Mouse (Mus musculus) layer of hippocampus, adult 2 months (tissue): Measurements from ENCODE around the gene Wdr73. TPM values are rescaled to one million over a fixed set of nuclear protein-coding genes. Genes with fewer than 3 reads are reported as not detected.

ENCODE experiments used
- DNase-seq, 2 experiments: peaks; one replicate each; pipeline ENCODE4 v3.0.0; 2022; ENCODE audit warnings: low spot score in 2 of 2
- H3K27ac ChIP-seq: fragments of 200-600 bp; 2 replicates; pipeline ENCODE4 v1.8.1; 2022
- H3K4me3 ChIP-seq: fragments of 200-600 bp; 2 replicates; pipeline ENCODE4 v1.8.1; 2022; ENCODE audit warnings: mild to moderate bottlenecking
- CTCF ChIP-seq: fragments of 200-600 bp; conservative IDR thresholded peaks from 2 replicates; pipeline ENCODE4 v1.8.1; 2022; ENCODE audit warnings: antibody characterized with exemption, mild to moderate bottlenecking, moderate library complexity
- total RNA-seq, 2 experiments: library from RNA; stranded (reverse); gene quantifications; 2 replicates each; pipeline ENCODE4 v1.2.3; 2021

Gene Wdr73
- total RNA-seq, 2 experiments from 2014 or later: 31.2 to 33.3 TPM

GRCm38 (mm10) chr7:80860729-80861274 lies 40.3 kb downstream of the Wdr73 start, which contains the start of gene Zscan2:
Zscan2 (plus strand) TSS chr7:80860920.
- peak within 1 kb of the TSS; percentile 64 for H3K4me3 ChIP-seq
- no peak for TF ChIP-seq CTCF
- peak; percentile 79 to 93 for DNase-seq
- peak within 1 kb of the TSS; percentile 87 for H3K27ac ChIP-seq

GRCm38 (mm10) chr7:80860227-80860626 lies 40.8 kb downstream of the Wdr73 start:
- TF ChIP-seq CTCF: no peak
- peak overlapping the region; percentile 64 for H3K4me3 ChIP-seq
- DNase-seq: peak in 1 of 2 experiments; percentile 39
- peak overlapping the region; percentile 87; the same call in 1 of the 2 replicates for H3K27ac ChIP-seq

GRCm38 (mm10) chr7:80857181-80857580 lies 43.9 kb downstream of the Wdr73 start:
- DNase-seq: peak; percentile 69 to 80
- no peak overlapping the region for H3K4me3 ChIP-seq
- peak; percentile 95 for TF ChIP-seq CTCF
- no peak overlapping the region for H3K27ac ChIP-seq

GRCm38 (mm10) chr7:80855316-80855715 lies 45.8 kb downstream of the Wdr73 start:
- DNase-seq: peak in 1 of 2 experiments; percentile 47
- peak overlapping the region; percentile 56; the same call in 1 of the 2 replicates for H3K27ac ChIP-seq
- no peak for TF ChIP-seq CTCF
- H3K4me3 ChIP-seq: no peak overlapping the region

- H3K27ac ChIP-seq: no peak overlapping the region
- no peak for DNase-seq
- TF ChIP-seq CTCF: peak; percentile 61
- no peak overlapping the region for H3K4me3 ChIP-seq
Measured at GRCm38 (mm10) chr7:80853218-80853617, 47.9 kb downstream of the Wdr73 start.

- no peak overlapping the region for H3K27ac ChIP-seq
- no peak overlapping the region for H3K4me3 ChIP-seq
- no peak for DNase-seq
- TF ChIP-seq CTCF: no peak
Measured at GRCm38 (mm10) chr7:80850520-80850919, 50.5 kb downstream of the Wdr73 start.

GRCm38 (mm10) chr7:80849710-80850109 lies 51.4 kb downstream of the Wdr73 start:
- TF ChIP-seq CTCF: peak; percentile 99
- DNase-seq: peak; percentile 49 to 57
- no peak overlapping the region for H3K4me3 ChIP-seq
- H3K27ac ChIP-seq: no peak overlapping the region

- Histone ChIP-seq H3K27ac (no peak overlapping the region), H3K4me3 (no peak overlapping the region)
- no peak for DNase-seq
- no peak for TF ChIP-seq CTCF
Measured at GRCm38 (mm10) chr7:80849267-80849666, 51.8 kb downstream of the Wdr73 start.

- Histone ChIP-seq H3K27ac (no peak overlapping the region), H3K4me3 (no peak overlapping the region)
- no peak for TF ChIP-seq CTCF
- no peak for DNase-seq
Measured at GRCm38 (mm10) chr7:80846709-80847108, 54.4 kb downstream of the Wdr73 start.

GRCm38 (mm10) chr7:80846280-80846678 lies 54.8 kb downstream of the Wdr73 start:
- Histone ChIP-seq H3K4me3 (no peak overlapping the region), H3K27ac (no peak overlapping the region)
- no peak for DNase-seq
- no peak for TF ChIP-seq CTCF

GRCm38 (mm10) chr7:80845621-80846279 lies 55.3 kb downstream of the Wdr73 start:
- Histone ChIP-seq H3K27ac (no peak overlapping the region), H3K4me3 (no peak overlapping the region)
- DNase-seq: no peak
- TF ChIP-seq CTCF: no peak

- Histone ChIP-seq H3K27ac (no peak overlapping the region), H3K4me3 (no peak overlapping the region)
- no peak for DNase-seq
- no peak for TF ChIP-seq CTCF
Measured at GRCm38 (mm10) chr7:80844691-80845090, 56.4 kb downstream of the Wdr73 start.

GRCm38 (mm10) chr7:80843910-80844640 lies 57.0 kb downstream of the Wdr73 start:
- TF ChIP-seq CTCF: no peak
- H3K27ac ChIP-seq: no peak overlapping the region
- DNase-seq: no peak
- H3K4me3 ChIP-seq: no peak overlapping the region
